Mouse (Mus musculus): ENCODE results near the gene Clip3.

GRCm38 (mm10) chr7:30306083-30306779 lies 14.7 kb downstream of the Clip3 start:
- peak; percentile 48; the same call in 1 of the 2 replicates for TF ChIP-seq CTCF (IDR thresholded peaks at IDR 0.05; ENCODE audit: borderline replicate concordance, insufficient read depth, low read depth, low read length)
- TF ChIP-seq POLR2A (IDR thresholded peaks at IDR 0.05; ENCODE audit: borderline replicate concordance, insufficient read depth, low read length) = no peak

Data from cerebellum, adult 2 months (tissue).